Mouse (Mus musculus) regulatory T cell (primary cell): ENCODE data around the gene Nat8f2.
"Not testable (repeated sequence)": the region's sequence is repeated elsewhere in the genome, so short reads cannot be mapped to it uniquely, and the experiment has no call there.

ENCODE experiments used
- in situ Hi-C: fragments of 300-600 bp; cut with MboI, MseI; formaldehyde crosslinking; loops from one replicate; pipeline ENCODE4 v1.15.1; 2025; ENCODE audit warnings: high pct_unique_total_duplicates

Gene Nat8f2

GRCm38 (mm10) chr6:85869006-85869405, at the start of gene Nat8f2:
Gene Nat8f2, minus strand, starts transcription at chr6:85869158.
- in situ Hi-C loops = not testable (repeated sequence)

GRCm38 (mm10) chr6:85918341-85918740, 49.4 kb upstream of the Nat8f2 start:
- in situ Hi-C loops = loop anchor here (25.0 kb wide), 1 partner anchor 444 kb away; the partner anchor contains the start of genes Fam136a and Snrpg

GRCm38 (mm10) chr6:85916596-85916995, 47.6 kb upstream of the Nat8f2 start:
- in situ Hi-C loops = loop anchor here (25.0 kb wide), 1 partner anchor 446 kb away; the partner anchor contains the start of genes Fam136a and Snrpg

- in situ Hi-C loops = loop anchor here (25.0 kb wide), 1 partner anchor 446 kb away; the partner anchor contains the start of genes Fam136a and Snrpg
Observed at GRCm38 (mm10) chr6:85915539-85916513, 46.9 kb upstream of the Nat8f2 start, which contains the start of gene Nat8f1. Gene Nat8f1, minus strand, starts transcription at chr6:85915687.

GRCm38 (mm10) chr6:85915141-85915538, 46.2 kb upstream of the Nat8f2 start:
- in situ Hi-C loops = loop anchor here (25.0 kb wide), 1 partner anchor 447 kb away; the partner anchor contains the start of genes Fam136a and Snrpg

GRCm38 (mm10) chr6:85911587-85911986, 42.6 kb upstream of the Nat8f2 start, which contains the start of gene Tprkb:
Gene Tprkb, plus strand, starts transcription at chr6:85911865.
- in situ Hi-C loops = loop anchor here (25.0 kb wide), 1 partner anchor 451 kb away; the partner anchor contains the start of genes Fam136a and Snrpg

- in situ Hi-C loops = loop anchor here (10.0 to 25.0 kb wide), 2 partner anchors 325 to 453 kb away; partner anchors contain the start of genes Alms1, Fam136a and Snrpg
Observed at GRCm38 (mm10) chr6:85909704-85910103, 40.7 kb upstream of the Nat8f2 start.

- in situ Hi-C loops = loop anchor here (10.0 to 25.0 kb wide), 2 partner anchors 324 to 454 kb away; partner anchors contain the start of genes Alms1, Fam136a and Snrpg
Observed at GRCm38 (mm10) chr6:85908341-85908740, 39.4 kb upstream of the Nat8f2 start.

- in situ Hi-C loops = loop anchor here (10.0 to 25.0 kb wide), 2 partner anchors 322 to 455 kb away; partner anchors contain the start of genes Alms1, Fam136a and Snrpg
Observed at GRCm38 (mm10) chr6:85906911-85907351, 38.0 kb upstream of the Nat8f2 start.

- in situ Hi-C loops = loop anchor here (10.0 to 25.0 kb wide), 2 partner anchors 320 to 458 kb away; partner anchors contain the start of genes Alms1, Fam136a and Snrpg
Observed at GRCm38 (mm10) chr6:85904642-85905061, 35.7 kb upstream of the Nat8f2 start, which contains the start of gene Nat8f4. Gene Nat8f4, minus strand, starts transcription at chr6:85904884.

- in situ Hi-C loops = loop anchor here (10.0 to 25.0 kb wide), 2 partner anchors 318 to 460 kb away; partner anchors contain the start of genes Alms1, Fam136a and Snrpg
Observed at GRCm38 (mm10) chr6:85902303-85902702, 33.3 kb upstream of the Nat8f2 start.

- in situ Hi-C loops = not testable (repeated sequence)
Observed at GRCm38 (mm10) chr6:85898596-85899475, 29.9 kb upstream of the Nat8f2 start.

GRCm38 (mm10) chr6:85895061-85895648, 26.2 kb upstream of the Nat8f2 start:
- in situ Hi-C loops = not testable (repeated sequence)

- in situ Hi-C loops = no loop called here
Observed at GRCm38 (mm10) chr6:85888961-85889360, 20.0 kb upstream of the Nat8f2 start.

- in situ Hi-C loops = no loop called here
Observed at GRCm38 (mm10) chr6:85884311-85884710, 15.4 kb upstream of the Nat8f2 start.

- in situ Hi-C loops = not testable (repeated sequence)
Observed at GRCm38 (mm10) chr6:85883246-85883645, 14.3 kb upstream of the Nat8f2 start.

- in situ Hi-C loops = no loop called here
Observed at GRCm38 (mm10) chr6:85867726-85868690, 950 bp downstream of the Nat8f2 start.

- in situ Hi-C loops = not testable (repeated sequence)
Observed at GRCm38 (mm10) chr6:85866995-85867394, 2.0 kb downstream of the Nat8f2 start.

GRCm38 (mm10) chr6:85866166-85866565, 2.8 kb downstream of the Nat8f2 start:
- in situ Hi-C loops = not testable (repeated sequence)
